Mouse (Mus musculus): ENCODE measurements around the gene Sh3gl2. TPM values are rescaled to one million over a fixed set of nuclear protein-coding genes. Genes with fewer than 3 reads are reported as not detected.
A peak's percentile ranks its signal among the peaks of the same experiment; 100 is the strongest.

Gene Sh3gl2
- polyA plus RNA-seq, 1 experiment from 2014 or later = 4.7 TPM

GRCm38 (mm10) chr4:85339126-85339525 is 134.2 kb downstream of the Sh3gl2 start:
- H3K27me3 ChIP-seq (ENCODE audit: control insufficient read depth, insufficient read depth, low read length) = no peaks in the 10 kb centered on the region
- no peak overlapping the region for H3K4me2 ChIP-seq (ENCODE audit: low read depth, low read length)
- 89% methylated on average over 5 of the region's 5 CpGs for whole genome bisulfite sequencing
- H3K36me3 ChIP-seq (replicated peaks; ENCODE audit: control insufficient read depth, insufficient read depth, low read depth, low read length) = no peaks in the 10 kb centered on the region
- H3K9me3 ChIP-seq (replicated peaks; ENCODE audit: control insufficient read depth, low read length) = no peaks in the 10 kb centered on the region
- no peak overlapping the region for H3K27ac ChIP-seq (replicated peaks; ENCODE audit: low read depth, low read length)
- ATAC-seq (replicated peaks; ENCODE audit: insufficient number of reproducible peaks, low FRiP score, low TSS enrichment, low read depth) (no peak), DNase-seq (ENCODE audit: low spot score) (no peak)
- no peak overlapping the region for H3K4me3 ChIP-seq (ENCODE audit: low read depth, low read length)
- H3K9ac ChIP-seq (replicated peaks; ENCODE audit: low read length) = no peak overlapping the region
- H3K4me1 ChIP-seq (ENCODE audit: control insufficient read depth, insufficient read depth, low read length) = no peaks in the 10 kb centered on the region

- H3K36me3 ChIP-seq (replicated peaks; ENCODE audit: control insufficient read depth, insufficient read depth, low read depth, low read length) = no peaks in the 10 kb centered on the region
- ATAC-seq (replicated peaks; ENCODE audit: insufficient number of reproducible peaks, low FRiP score, low TSS enrichment, low read depth) = no peak
- DNase-seq (ENCODE audit: low spot score) = no peak
- no peaks in the 10 kb centered on the region for H3K4me1 ChIP-seq (ENCODE audit: control insufficient read depth, insufficient read depth, low read length)
- no peak overlapping the region for H3K4me3 ChIP-seq (ENCODE audit: low read depth, low read length)
- no peaks in the 10 kb centered on the region for H3K27me3 ChIP-seq (ENCODE audit: control insufficient read depth, insufficient read depth, low read length)
- no peak overlapping the region for H3K27ac ChIP-seq (replicated peaks; ENCODE audit: low read depth, low read length)
- no peak overlapping the region for H3K9ac ChIP-seq (replicated peaks; ENCODE audit: low read length)
- H3K4me2 ChIP-seq (ENCODE audit: low read depth, low read length) = no peak overlapping the region
- WGBS = 77% methylated on average over 6 of the region's 6 CpGs
- H3K9me3 ChIP-seq (replicated peaks; ENCODE audit: control insufficient read depth, low read length) = no peaks in the 10 kb centered on the region
These were observed 135.8 kb downstream of the Sh3gl2 start for GRCm38 (mm10) chr4:85340686-85341085.

- Histone ChIP-seq H3K36me3 (replicated peaks; ENCODE audit: control insufficient read depth, insufficient read depth, low read depth, low read length) (no peaks in the 10 kb centered on the region), H3K4me1 (ENCODE audit: control insufficient read depth, insufficient read depth, low read length) (no peaks in the 10 kb centered on the region), H3K4me3 (ENCODE audit: low read depth, low read length) (no peak overlapping the region), H3K27me3 (ENCODE audit: control insufficient read depth, insufficient read depth, low read length) (no peaks in the 10 kb centered on the region), H3K27ac (replicated peaks; ENCODE audit: low read depth, low read length) (no peak overlapping the region), H3K9me3 (replicated peaks; ENCODE audit: control insufficient read depth, low read length) (no peaks in the 10 kb centered on the region), H3K4me2 (ENCODE audit: low read depth, low read length) (no peak overlapping the region), H3K9ac (replicated peaks; ENCODE audit: low read length) (no peak overlapping the region)
- DNase-seq (ENCODE audit: low spot score) (no peak), ATAC-seq (replicated peaks; ENCODE audit: insufficient number of reproducible peaks, low FRiP score, low TSS enrichment, low read depth) (no peak)
- 92% methylated on average over 6 of the region's 6 CpGs for WGBS
These were observed 141.0 kb downstream of the Sh3gl2 start for GRCm38 (mm10) chr4:85345911-85346310.

- Histone ChIP-seq H3K27ac (replicated peaks; ENCODE audit: low read depth, low read length) (no peak overlapping the region), H3K4me1 (ENCODE audit: control insufficient read depth, insufficient read depth, low read length) (no peaks in the 10 kb centered on the region), H3K4me2 (ENCODE audit: low read depth, low read length) (no peak overlapping the region), H3K9ac (replicated peaks; ENCODE audit: low read length) (no peak overlapping the region), H3K4me3 (ENCODE audit: low read depth, low read length) (no peak overlapping the region), H3K27me3 (ENCODE audit: control insufficient read depth, insufficient read depth, low read length) (no peaks in the 10 kb centered on the region), H3K9me3 (replicated peaks; ENCODE audit: control insufficient read depth, low read length) (no peaks in the 10 kb centered on the region), H3K36me3 (replicated peaks; ENCODE audit: control insufficient read depth, insufficient read depth, low read depth, low read length) (no peaks in the 10 kb centered on the region)
- no peak for DNase-seq (ENCODE audit: low spot score)
- 77% methylated on average over 8 of the region's 8 CpGs for WGBS
- ATAC-seq (replicated peaks; ENCODE audit: insufficient number of reproducible peaks, low FRiP score, low TSS enrichment, low read depth) = no peak
These were observed 143.2 kb downstream of the Sh3gl2 start for GRCm38 (mm10) chr4:85348079-85348643.

GRCm38 (mm10) chr4:85362661-85363060 is 157.7 kb downstream of the Sh3gl2 start:
- H3K9me3 ChIP-seq (replicated peaks; ENCODE audit: control insufficient read depth, low read length) = no peaks in the 10 kb centered on the region
- no peak for ATAC-seq (replicated peaks; ENCODE audit: insufficient number of reproducible peaks, low FRiP score, low TSS enrichment, low read depth)
- no peak overlapping the region for H3K4me2 ChIP-seq (ENCODE audit: low read depth, low read length)
- DNase-seq (ENCODE audit: low spot score) = peak; percentile 10
- H3K36me3 ChIP-seq (replicated peaks; ENCODE audit: control insufficient read depth, insufficient read depth, low read depth, low read length) = no peaks in the 10 kb centered on the region
- no peak overlapping the region for H3K27ac ChIP-seq (replicated peaks; ENCODE audit: low read depth, low read length)
- H3K27me3 ChIP-seq (ENCODE audit: control insufficient read depth, insufficient read depth, low read length) = no peaks in the 10 kb centered on the region
- H3K9ac ChIP-seq (replicated peaks; ENCODE audit: low read length) = no peak overlapping the region
- H3K4me3 ChIP-seq (ENCODE audit: low read depth, low read length) = no peak overlapping the region
- WGBS = 78% methylated on average over 3 of the region's 3 CpGs
- no peaks in the 10 kb centered on the region for H3K4me1 ChIP-seq (ENCODE audit: control insufficient read depth, insufficient read depth, low read length)

- no peak overlapping the region for H3K9ac ChIP-seq (replicated peaks; ENCODE audit: low read length)
- H3K4me1 ChIP-seq (ENCODE audit: control insufficient read depth, insufficient read depth, low read length) = no peaks in the 10 kb centered on the region
- WGBS = 87% methylated on average over 4 of the region's 4 CpGs
- H3K36me3 ChIP-seq (replicated peaks; ENCODE audit: control insufficient read depth, insufficient read depth, low read depth, low read length) = no peaks in the 10 kb centered on the region
- H3K4me2 ChIP-seq (ENCODE audit: low read depth, low read length) = no peak overlapping the region
- no peak overlapping the region for H3K4me3 ChIP-seq (ENCODE audit: low read depth, low read length)
- ATAC-seq (replicated peaks; ENCODE audit: insufficient number of reproducible peaks, low FRiP score, low TSS enrichment, low read depth) (no peak), DNase-seq (ENCODE audit: low spot score) (no peak)
- no peak overlapping the region for H3K27ac ChIP-seq (replicated peaks; ENCODE audit: low read depth, low read length)
- no peaks in the 10 kb centered on the region for H3K27me3 ChIP-seq (ENCODE audit: control insufficient read depth, insufficient read depth, low read length)
- no peaks in the 10 kb centered on the region for H3K9me3 ChIP-seq (replicated peaks; ENCODE audit: control insufficient read depth, low read length)
These were observed 158.3 kb downstream of the Sh3gl2 start for GRCm38 (mm10) chr4:85363205-85363604.

DNA sequence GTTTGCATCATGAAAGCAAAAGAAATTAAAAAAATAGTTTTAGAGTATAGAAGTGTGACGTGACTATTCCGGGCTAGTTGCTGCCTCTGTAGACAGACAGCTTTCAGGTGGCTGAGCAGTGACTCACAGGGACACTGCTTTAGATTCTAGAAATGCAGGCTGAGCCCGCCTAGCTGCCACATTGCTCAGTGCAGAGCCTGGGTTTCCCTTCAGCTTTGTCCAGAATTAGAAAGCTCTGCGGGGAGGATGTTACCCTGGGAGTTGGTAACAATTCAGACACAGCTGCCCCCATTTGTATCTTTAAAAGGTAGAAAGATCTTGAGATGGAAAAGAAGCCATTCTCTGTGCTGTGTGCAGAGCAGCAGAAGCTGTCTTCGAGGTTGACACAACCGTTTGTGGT is 166.1 kb downstream of the Sh3gl2 start:
- DNase-seq (ENCODE audit: low spot score) (no peak), ATAC-seq (replicated peaks; ENCODE audit: insufficient number of reproducible peaks, low FRiP score, low TSS enrichment, low read depth) (no peak)
- Histone ChIP-seq H3K27me3 (ENCODE audit: control insufficient read depth, insufficient read depth, low read length) (no peaks in the 10 kb centered on the region), H3K27ac (replicated peaks; ENCODE audit: low read depth, low read length) (no peak overlapping the region), H3K9ac (replicated peaks; ENCODE audit: low read length) (no peak overlapping the region), H3K4me3 (ENCODE audit: low read depth, low read length) (no peak overlapping the region), H3K4me2 (ENCODE audit: low read depth, low read length) (no peak overlapping the region), H3K36me3 (replicated peaks; ENCODE audit: control insufficient read depth, insufficient read depth, low read depth, low read length) (no peaks in the 10 kb centered on the region), H3K9me3 (replicated peaks; ENCODE audit: control insufficient read depth, low read length) (no peaks in the 10 kb centered on the region), H3K4me1 (ENCODE audit: control insufficient read depth, insufficient read depth, low read length) (no peaks in the 10 kb centered on the region)
- WGBS = 69% methylated on average over 6 of the region's 6 CpGs

DNA sequence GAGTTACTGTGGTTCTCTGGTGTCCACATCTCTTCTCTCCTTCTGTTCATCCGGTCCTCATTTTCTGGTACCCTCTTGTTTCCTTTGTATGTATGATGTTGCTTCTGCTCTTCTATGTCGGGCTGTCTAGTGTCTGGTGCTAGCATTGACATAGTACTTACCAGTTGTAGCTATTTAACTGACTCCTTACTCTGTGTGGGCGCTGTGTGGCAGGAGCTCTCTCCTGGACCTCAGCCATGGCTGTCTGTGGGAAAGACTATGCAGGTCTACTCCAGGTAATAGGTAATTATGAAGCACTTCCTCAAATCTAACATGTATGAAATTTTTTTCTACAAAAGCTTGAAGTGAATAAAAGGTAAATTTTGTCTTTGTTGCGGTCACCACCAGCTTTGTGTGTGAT is 169.9 kb downstream of the Sh3gl2 start:
- H3K27ac ChIP-seq (replicated peaks; ENCODE audit: low read depth, low read length) = no peak overlapping the region
- no peak overlapping the region for H3K9ac ChIP-seq (replicated peaks; ENCODE audit: low read length)
- no peaks in the 10 kb centered on the region for H3K36me3 ChIP-seq (replicated peaks; ENCODE audit: control insufficient read depth, insufficient read depth, low read depth, low read length)
- 90% methylated on average over 4 of the region's 4 CpGs for WGBS
- H3K4me2 ChIP-seq (ENCODE audit: low read depth, low read length) = no peak overlapping the region
- H3K4me3 ChIP-seq (ENCODE audit: low read depth, low read length) = no peak overlapping the region
- H3K27me3 ChIP-seq (ENCODE audit: control insufficient read depth, insufficient read depth, low read length) = no peaks in the 10 kb centered on the region
- no peaks in the 10 kb centered on the region for H3K9me3 ChIP-seq (replicated peaks; ENCODE audit: control insufficient read depth, low read length)
- H3K4me1 ChIP-seq (ENCODE audit: control insufficient read depth, insufficient read depth, low read length) = no peaks in the 10 kb centered on the region
- ATAC-seq (replicated peaks; ENCODE audit: insufficient number of reproducible peaks, low FRiP score, low TSS enrichment, low read depth) (no peak), DNase-seq (ENCODE audit: low spot score) (no peak)

Data from embryonic facial prominence, embryonic 11.5 days (tissue).